Mouse (Mus musculus) brain, adult 2 months (tissue): Measurements from ENCODE around the gene Cfap73.
A peak's percentile ranks its signal among the peaks of the same experiment; 100 is the strongest.

Source experiments
- DNase-seq: peaks from one replicate; pipeline ENCODE4 v3.0.0; 2011; ENCODE audit warnings: low read depth, low spot score

Gene Cfap73

DNA sequence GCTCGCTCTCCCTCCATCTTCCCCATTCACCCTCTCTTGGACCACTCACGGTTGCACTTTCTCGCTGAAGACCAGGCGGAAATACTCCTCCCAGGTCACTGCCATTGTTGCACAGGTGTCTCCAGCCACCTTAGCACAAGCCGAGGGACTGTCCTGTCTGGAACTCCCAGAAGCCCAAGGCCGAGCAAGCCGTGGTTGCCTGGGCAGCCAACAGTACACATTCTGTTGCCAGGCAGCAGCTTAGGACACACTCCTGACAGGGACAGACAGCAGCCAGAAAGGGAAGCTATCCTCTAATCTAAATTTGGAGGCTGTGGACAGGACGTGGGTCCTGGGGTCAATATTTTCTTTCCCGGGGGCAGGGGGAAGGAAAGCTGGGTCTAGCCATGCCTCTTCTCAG, at the start of gene Cfap73:
Gene Cfap73, minus strand, starts transcription at position 105 of the 400 bp plus-strand sequence.
- no peak for DNase-seq

DNA sequence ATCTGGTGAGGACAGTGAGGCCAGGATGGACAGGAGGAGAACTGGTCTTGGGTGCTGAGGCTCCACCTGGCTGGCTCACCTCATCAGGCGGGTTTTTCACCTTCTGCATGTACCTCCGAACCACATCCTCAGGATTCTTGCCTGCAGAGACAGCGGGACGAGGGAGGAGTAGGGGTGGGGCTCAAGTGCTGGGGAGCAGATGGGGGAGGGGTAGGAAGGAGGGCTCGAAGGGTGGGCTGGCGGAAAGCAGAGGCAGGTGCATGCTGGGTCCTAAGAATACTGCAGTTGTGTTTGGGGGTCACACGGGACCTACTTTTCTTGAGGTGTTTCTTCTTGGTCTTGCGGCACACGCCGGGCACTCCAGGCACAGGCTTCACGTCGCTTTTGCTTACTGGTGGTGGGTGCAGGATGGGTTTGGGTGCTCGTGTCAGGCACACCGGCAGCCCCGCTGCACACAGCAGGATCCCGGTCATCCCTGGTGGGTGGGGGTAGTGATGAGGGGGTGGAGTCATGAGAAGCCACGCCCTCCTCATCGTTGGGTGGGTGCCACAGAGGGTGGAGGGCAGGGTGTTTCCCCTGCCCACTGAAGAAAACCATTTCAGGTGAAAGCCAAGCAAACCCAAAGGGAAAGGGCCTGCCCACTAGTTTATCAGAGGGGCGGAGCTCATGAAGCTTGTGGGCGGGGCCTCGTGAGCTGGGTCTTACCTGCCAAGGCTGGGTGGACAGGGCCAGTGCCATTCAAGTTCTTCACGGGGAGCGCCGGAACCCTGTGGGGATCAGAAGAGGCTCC, 49.1 kb upstream of the Cfap73 start:
- DNase-seq, result no peak

DNA sequence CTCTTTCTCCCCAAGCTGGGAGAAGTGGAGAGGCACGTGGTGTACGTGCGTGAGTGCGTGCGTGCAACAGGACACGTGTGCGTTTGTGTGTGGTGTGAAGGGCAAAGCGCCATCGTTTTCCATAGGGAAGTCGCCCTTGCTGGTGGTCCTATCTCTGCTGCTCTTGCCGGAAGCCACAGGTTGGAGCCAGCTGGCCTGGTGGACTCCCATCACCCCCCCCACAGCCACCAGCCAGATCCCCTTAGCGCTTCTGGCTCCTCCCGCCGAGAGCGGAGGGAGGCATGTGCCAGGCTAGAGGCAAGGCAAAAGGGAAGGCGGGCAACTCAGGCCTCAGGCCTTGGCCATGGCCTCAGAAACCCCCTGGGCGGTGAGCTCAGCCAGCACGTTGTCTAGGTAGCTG, 46.9 kb upstream of the Cfap73 start:
- DNase-seq, result peak; percentile 44

DNA sequence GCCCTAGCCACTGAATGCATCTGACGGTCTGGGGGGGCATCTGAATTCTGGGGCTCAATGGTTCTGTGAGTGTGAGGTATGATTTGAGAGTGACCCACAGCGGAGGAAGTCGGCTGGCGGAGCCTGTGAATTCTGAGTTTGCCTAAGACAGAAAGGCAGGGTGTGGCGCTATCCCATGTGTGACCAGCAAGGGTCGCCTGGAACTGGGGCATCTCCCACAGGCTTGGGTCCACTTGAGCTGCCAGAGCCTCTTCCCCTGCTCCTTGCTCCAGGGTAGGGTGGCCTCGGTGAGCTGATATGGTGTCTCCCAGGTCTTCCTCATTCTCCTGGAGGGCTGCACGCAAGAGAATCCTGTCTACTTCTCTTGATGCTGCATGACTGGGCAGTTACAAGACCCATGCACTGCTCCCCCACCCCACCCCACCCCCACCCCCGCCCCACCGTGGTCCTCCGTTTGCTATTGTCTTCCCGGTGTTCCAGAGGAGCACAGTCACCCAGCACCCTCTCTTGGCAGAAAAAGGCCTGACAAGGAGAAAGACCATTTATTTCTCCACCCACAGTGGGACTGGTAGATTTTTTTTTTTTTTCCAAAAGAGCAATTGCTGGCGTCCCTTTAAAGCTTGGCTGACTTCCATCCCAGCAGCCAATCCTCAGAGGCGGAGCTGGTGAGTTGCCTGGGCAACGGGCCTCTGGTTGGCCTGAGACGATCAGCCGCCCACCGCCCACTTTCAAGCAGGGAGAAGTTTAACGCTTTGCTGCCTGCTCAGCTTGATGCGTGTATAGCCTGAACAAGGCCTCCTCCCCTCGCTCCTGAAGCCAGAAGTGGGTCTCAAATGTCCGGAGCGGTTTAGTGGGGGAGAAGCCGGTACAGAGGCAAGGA, 45.9 kb upstream of the Cfap73 start:
- DNase-seq, result peak; percentile 97

DNA sequence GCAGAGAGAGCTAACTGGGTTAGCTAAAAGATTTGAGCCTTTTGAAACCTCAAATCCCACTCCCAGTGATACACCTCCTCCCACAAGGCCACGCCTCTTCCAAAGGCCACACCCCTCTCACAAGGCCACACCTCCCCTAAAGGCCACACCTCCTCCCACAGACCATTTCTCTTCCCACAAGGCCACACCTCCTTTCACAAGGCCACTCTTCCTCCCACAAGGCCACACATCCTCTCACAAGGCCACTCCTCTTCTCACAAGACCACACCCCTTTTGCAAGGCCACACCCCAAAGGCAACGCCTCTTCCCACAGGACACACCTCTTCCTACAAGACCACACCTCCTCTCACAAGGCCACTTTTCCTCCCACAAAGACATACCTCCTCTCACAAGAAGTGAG, 43.5 kb upstream of the Cfap73 start:
- DNase-seq, result peak; percentile 69

DNA sequence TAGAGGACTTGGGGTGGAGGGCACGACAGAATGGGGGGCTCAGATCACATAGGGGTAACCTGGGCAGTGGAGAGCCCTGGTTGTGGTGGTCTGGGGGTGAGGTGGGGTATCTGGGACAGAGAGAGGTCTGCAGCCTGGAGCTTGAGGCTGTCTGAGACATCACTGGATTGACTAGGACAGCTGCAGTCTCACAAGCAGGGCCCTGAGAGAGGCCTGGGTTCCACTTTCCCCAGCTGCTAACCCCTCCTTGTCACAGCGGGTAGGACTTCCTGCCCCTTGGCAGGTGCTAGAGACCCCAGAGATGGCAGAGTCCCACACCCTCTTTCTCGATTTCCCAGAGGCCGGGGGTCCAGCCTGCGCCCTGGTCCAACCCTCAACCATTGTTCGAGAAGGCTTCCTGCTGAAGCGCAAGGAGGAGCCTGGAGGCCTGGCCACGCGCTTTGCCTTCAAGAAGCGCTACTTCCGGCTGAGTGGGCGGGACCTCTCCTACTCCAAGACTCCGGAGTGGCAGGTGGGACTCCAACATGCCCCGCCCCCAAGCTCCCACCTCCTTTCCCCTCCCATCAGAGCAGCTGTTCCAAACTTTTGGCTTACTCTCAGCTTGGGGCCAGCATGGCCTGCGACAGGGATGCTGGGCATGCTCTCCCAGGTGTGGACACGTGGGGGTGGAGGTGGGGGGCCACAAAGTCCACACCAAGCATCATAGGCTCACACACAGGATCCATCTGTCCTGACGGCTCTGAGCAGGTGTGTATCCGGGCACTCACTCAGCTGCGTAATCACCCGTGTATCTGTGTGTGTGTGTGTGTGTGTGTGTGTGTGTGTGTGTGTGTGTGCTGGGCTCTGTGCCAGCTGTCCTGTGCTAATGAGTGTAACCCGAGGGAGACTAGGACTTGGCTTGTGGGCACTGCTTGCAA, 40.5 kb upstream of the Cfap73 start:
- peak; percentile 47 for DNase-seq

DNA sequence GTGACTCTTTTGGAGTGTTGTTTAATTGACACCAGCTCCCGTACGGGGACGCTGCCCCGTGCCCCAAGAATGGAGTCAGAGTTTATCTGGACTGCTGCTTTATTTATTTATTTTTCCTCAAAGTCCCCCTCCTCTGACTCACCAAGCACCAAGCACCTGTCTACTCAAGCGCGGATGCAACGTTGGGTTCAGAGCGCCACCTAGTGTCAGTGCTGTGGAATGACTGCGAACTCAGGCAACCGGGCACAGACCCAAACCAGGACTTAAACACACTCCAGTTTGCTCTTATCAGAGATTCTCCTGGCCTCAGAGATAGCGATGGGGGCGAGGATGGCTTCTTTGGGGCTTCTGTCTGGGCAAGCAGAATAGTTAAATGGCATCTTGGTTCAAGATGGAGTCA, 39.6 kb upstream of the Cfap73 start:
- DNase-seq, result peak; percentile 90

DNA sequence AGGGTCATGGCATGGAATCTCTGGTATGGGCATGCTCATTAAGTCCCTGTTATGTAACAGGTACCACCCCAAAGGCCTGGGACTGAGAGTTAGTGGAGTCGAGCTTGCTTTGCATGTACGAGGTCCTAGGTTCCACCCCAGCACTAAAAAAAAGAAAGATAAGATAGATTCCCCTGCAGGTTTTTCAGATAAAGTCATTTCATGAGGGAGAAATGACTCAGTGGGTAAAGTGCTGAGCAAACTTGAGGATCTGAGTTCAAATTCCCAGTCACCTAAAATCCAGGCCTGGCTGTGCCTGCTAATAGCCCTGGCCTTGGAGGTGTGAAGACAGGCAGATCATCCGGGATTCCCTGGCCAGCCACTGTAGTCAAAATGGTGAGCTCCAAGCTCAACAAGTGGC, 37.8 kb upstream of the Cfap73 start:
- DNase-seq, result no peak

DNA sequence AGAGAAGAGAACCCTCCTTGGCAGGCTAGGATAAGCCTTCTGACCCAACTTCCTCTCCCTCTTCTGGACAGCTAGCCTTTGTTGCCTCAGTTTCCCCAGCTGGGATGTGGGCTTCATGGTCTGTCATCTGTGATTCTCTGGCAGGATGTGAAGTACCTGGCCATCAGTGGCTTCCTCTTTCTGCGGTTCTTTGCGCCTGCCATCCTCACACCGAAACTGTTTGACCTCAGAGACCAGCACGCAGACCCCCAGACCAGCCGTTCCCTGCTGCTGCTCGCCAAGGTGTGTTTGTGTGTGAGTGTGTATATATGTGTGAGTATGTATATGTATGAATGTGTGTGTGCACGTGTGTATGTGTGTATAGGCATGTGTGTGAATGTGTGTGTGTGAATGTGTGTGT, 36.1 kb upstream of the Cfap73 start:
- no peak for DNase-seq

DNA sequence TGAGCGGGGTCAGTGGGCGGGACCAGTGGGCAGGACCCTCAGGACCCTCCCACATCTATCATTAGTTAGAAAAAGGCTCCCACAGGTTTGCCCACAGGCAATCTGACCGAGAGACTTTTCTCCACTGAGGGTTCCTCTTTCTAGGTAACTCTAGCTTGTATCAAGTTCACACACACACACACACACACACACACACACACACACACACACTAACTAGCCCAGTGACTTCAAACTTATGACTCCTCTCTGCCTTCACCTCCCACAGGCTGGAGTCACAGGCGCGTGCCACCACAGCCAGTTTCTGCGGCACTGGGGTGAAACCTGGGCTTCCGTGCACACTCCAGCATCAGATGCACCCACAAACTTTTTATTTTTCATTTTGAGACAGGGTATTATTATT, 34.7 kb upstream of the Cfap73 start:
- no peak for DNase-seq

DNA sequence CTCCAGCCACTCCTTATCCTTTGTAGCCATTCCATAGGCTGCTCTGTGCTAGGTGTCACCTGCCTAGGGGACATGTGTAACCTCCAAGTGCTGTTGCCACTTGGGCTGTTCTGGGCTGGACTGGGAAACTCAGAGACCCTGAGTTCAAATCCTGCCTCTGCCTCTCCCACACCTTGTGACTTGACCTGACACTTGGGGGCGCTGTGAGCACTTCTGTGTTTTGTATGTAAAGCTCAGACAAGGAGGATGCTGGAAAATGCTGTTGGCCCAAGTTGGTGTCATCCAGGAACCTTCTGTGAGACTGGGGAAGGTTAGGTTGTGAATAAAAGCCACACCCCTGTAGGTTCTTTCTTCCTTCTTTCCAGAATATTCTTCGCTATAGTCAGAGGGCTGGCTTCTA, 30.9 kb upstream of the Cfap73 start:
- no peak for DNase-seq

DNA sequence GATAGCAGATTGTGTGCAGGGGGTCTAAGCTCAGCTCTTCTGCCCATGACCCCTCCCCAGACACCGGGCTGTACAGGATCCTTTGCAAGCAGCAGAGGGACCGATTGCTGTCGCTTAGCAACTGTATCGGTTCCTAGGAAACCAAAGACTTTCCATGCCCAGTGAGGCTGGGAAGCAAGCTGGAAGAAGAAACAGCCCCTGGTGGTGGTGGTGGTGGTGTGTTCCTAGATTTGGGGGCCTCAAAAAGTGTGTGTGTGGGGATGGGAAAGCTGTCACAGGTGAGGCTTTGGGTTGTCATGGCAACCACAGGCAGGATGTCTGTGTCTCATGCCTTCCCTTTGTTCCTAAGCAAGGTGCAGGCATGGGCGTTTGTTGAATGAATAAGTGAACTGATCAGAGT, 26.8 kb upstream of the Cfap73 start:
- DNase-seq, result peak; percentile 79

DNA sequence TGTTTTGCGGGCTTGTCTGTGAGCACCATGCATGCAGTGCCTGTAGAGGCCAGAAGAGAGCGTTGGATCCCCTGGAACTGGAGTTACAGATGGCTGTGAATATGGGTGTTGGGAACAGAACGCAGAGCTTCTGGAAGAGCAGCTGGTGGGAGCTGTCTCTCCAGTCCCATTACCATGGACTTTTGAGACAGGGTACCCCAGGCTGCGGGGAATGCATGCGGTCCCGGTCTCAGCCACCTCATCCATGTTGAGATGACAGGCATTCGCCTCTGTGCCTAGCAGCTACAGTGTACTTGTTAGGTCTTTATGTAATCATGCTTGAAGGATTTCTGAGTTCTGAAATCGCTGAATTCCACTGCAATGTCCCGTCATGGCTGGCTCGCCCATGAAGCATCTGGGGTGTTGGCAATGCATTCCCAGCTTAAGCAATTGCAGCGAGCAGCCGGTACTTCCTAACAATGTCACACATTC, 22.3 kb upstream of the Cfap73 start:
- peak; percentile 90 for DNase-seq

DNA sequence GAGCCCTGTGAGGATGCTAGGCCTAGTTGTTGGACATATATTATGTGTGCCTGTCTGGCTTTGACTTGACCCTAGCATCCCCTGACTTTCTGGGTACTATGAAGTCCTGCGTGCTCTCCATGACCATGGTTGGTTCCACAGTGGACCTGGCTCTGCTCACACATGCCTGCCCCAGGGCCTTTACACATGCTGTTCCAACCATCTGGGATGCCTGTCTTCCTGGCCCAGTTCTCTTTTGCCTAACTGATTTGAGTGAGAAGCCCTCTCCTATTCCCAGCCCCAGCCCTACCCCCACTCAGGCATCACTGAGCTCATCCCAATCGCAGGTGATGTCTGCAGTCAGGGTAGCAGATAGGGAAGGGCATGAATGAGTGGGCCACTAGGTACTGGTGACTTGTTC, 19.8 kb upstream of the Cfap73 start:
- DNase-seq, result no peak

DNA sequence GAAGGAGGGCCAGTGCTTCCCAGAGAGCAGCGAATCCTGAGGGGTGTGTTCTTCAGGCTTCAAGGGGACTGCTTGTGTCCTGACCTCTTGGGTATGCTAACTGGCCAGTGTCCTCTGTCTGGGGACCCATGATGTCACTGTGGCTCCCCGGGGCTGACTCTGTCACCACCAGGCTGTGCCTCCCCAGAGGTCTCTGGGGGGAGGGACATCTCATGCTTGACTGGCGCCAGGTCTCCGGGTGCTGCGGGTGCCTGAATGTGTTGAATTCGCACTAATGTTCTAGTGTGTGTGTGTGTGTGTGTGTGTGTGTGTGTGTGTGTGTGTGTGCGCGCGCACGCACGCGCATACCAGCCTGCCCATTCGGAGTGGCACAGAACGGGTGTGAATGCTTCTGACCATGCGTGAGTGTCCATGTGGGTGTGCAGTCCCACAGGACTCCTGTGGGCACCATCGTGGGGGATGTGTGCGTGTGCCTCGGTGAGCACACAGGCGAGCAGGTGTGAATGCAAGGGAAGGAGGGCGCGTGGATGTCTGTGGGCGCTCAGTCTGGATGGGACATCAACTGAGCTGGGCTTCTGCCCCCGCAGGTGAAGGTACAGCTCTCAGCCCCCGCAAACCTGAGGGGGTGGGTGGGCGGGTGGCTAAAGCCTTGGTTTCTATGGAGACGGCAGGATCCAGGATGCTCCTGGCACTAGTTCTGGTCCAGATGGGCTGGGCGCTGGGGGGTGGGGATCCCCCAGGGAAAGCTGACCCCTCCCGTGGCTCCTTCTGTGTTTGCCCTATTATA, 19.1 kb upstream of the Cfap73 start:
- DNase-seq, result peak; percentile 73

DNA sequence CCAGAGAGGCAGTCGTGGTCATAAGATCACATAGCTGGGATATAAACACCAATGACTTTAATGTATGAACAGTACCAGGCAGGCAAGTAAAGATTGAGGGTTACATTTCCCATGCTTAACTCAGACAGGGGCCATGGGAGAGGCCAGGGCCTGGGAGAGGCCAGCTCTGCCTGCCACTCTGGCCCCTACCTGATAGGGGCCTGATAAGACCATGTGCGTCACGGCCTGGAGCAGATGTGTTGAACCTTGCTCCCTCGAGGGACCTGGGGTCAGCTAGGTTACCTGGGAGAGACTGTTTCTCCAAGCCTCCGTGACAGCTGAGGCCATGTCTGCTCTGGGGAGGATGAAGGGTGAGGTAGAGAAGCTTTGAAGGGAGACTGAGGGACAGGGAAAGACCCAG, 17.2 kb upstream of the Cfap73 start:
- DNase-seq, result no peak

DNA sequence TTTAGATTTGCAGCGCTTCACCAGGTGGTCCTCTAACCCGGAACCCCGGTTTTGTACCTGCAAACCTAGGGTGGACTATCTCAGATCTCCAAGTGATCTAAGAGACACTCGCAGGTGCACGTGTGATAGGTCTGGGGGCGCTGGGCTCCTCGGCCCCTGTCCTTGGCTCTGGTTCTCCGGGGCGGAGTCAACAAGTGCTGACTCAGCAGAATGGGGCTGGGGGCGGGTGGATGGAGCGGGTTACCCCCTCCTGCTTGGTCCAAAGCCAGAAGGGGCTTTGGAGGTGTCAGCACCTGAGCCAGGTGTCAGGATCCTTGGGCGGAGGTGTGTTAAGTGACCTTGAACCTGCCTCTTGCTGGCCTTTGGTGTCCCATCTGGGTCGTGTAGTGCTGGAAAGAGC, 15.9 kb upstream of the Cfap73 start:
- no peak for DNase-seq

DNA sequence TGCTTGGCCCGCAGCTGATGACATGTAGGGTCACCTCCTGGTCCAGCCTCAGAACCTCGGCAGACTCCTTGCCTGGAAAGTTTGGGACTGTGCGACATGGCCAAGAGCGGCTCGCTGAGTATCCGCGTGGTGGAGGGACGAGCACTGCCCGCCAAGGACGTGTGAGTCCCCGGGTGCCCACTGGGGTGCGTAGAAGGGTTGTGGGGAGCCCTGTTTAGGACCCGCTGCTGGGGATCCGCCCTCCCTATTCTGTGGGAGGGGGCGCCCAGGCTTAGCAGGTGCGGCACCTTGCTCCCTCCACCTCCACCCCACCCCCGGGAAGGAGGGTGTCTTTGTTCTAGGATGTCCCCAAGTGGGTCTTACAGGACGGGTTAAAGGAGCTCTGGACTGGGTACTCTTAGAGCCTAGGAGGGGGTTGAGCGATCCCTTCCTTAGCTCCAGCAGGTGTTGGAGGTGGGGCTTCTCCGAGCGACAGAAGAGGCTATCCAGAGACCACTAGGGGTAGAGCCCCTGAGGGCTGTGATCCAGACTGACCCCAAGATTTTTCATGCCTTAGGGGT, 15.4 kb upstream of the Cfap73 start:
- peak; percentile 42 for DNase-seq

DNA sequence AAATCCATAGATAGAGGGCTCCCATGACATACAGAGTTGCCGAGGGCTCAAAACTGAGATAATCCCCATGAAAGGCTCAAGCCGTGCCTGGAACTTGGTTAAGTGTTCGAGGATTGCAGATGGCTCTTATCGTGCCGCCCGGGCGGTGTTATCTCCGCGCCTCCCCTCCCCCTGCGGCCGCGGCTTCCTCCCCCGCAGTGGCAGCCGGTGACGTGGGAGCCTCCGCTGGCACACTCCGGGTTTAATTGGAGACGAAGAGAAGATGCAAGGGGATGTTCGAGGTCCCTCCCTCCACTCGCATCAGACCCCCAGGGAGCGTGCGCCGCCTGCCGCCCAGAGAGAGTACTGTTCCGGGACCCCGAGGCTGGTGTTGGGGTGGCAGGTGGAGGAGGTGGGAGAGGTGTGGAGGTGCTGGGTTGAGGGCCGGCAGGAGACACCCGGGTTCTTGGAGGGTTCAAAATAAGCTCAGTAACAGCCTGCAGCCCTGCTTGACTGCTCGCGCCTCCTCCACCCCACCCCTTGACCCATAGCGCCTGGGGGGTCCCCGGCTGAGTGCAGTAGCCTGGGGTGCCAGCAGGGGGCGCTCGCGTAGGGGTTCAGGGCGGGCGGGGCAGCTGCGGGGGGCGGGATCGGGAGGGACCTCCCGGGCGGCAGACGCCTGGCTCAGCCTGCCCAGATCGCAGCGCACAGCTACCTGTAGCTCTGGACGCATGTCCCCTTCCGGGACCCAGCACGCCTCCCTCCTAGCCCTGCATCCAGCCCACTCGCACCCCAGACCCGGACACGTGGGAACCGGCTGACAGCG, 14.7 kb upstream of the Cfap73 start, which contains the start of gene Rasal1:
Gene Rasal1, plus strand, starts transcription at position 244 of the 805 bp plus-strand sequence.
- peak; percentile 84 for DNase-seq
